Mouse (Mus musculus) heart, adult 11 months (tissue): ENCODE measurements around the gene Tceal5.

ENCODE experiments used
- DNase-seq: peaks from one replicate; pipeline ENCODE4 v3.0.0; 2022

The Tceal5 gene

DNA sequence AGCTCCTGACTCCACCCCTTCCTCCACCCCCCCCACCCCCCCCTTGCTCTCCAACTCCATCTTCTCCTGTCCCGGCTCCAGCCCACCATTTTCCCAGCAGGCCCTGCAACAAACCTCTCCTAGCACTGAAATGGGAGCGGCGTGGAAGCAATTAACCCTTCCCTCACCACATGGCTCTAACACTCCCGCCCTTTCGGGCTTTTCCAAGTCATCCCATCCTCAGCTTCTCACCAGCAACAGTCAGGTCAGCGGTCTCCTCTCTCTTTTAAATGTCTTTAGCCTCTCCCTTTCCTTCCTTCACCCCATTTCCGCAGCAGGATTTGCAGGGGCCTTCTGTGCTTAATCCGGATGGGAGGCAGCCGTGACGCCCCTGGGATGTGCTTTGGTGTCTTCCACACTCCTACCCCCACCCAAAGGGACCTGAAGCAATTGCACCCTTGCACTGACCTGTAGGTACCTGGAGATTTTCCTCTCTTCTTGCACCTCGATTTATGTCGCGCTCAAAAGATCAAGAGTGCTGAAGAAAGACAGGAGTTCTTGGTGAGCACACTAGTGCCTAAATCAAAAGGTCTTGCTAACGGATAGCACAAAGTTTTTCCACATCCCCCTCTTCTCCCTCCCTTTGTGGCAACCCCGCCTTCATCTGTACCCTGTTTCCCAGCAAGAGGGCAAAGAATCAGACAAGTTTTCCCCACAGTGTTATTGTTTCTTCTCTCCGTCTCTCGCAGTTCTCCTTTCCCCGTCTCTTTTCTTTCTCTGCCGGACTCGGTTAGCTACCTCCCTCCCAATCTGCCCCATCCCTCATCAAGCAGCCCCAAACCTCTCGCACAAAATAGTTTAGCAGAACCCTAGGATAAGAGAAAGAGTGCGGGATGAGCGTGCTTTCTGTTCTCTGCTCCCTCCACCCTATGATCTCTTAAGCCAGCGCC is 32.2 kb downstream of the Tceal5 start:
- peak; percentile 96 for DNase-seq

GRCm38 (mm10) chrX:136170625-136171024 is 33.1 kb downstream of the Tceal5 start:
- DNase-seq = no peak
